Mouse (Mus musculus): ENCODE measurements at regions not wholly inside any gene's neighbourhood (a gene's known extent, or its start where the extent isn't known, plus 50 kb on each side); places are given as distances from the start of the nearest gene placed in this dataset.

GRCm38 (mm10) chr2:82360224-82360623, 307.2 kb downstream of the Zfp804a start:
- CTCF ChIA-PET: no interaction called here
- POLR2A ChIA-PET: no interaction called here

- ChIA-PET CTCF (no interaction called here), POLR2A (no interaction called here)
Observed at GRCm38 (mm10) chr2:82373152-82373551, 320.1 kb downstream of the Zfp804a start.

- ChIA-PET POLR2A (no interaction called here), CTCF (no interaction called here)
Observed at GRCm38 (mm10) chr2:82378476-82378875, 325.5 kb downstream of the Zfp804a start.

GRCm38 (mm10) chr2:82385123-82385522, 332.1 kb downstream of the Zfp804a start:
- CTCF ChIA-PET: no interaction called here
- POLR2A ChIA-PET: no interaction called here

- POLR2A ChIA-PET: no interaction called here
Observed at GRCm38 (mm10) chr2:82387744-82388143, 334.7 kb downstream of the Zfp804a start.

GRCm38 (mm10) chr2:82395426-82395825, 342.4 kb downstream of the Zfp804a start:
- POLR2A ChIA-PET: interaction anchor here in 1 of 4 experiments (0.6 kb wide), 1 partner anchor 134 kb away, joined by 4 read pairs; no protein-coding TSS in a partner anchor
- CTCF ChIA-PET: no interaction called here

More at GRCm38 (mm10) chr2:82387744-82388143, 334.7 kb downstream of the Zfp804a start:
- CTCF ChIA-PET: no interaction called here

- ChIA-PET CTCF (no interaction called here), POLR2A (no interaction called here)
Observed at GRCm38 (mm10) chr2:82445706-82446105, 392.7 kb downstream of the Zfp804a start.

GRCm38 (mm10) chr2:82455743-82456142, 402.7 kb downstream of the Zfp804a start:
- POLR2A ChIA-PET: no interaction called here
- CTCF ChIA-PET: no interaction called here
